ENCODE assay signal across 8 mouse cellular contexts in the genomic region with DNA sequence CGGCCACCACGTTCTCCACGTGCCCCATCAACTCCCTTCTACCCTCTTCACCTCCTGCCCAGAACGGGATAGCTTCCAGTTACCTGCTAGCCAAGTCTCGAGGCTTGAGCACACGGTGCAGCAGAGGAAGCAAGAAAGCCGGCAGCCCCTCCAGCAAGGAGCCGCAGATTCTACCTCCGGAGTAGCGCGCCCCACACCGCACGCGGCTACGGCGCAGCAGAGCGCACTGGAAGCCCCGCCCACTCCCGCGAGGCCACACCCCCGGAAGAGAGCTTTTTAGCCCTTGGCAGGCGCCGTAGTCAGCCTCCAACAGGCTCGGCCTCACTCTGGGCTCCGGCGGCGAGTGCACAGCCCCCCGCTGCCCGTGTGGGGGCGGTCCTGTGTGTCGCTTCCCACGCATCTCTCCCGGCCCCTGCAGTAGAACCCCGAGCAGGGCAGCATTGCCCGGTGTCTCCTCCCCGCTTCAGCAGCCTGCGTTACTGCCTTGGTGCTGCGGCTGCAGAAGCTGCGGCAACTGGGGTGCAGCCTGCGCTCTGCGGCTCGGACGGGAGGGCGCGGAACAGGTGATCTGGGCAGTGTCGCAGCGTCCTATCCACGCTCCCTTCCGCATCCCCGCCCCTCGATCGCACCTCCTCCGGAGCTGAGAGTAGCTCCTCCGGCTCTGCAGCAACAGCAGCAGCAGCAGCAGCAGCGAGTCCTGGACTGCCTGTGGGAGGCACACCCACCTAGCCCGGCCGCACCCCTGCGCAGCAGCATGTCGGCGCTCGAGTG. TPM values are rescaled to one million over a fixed set of nuclear protein-coding genes. Genes with fewer than 3 reads are reported as not detected.
DNase-seq lines count a peak whose midpoint lies in the region; ATAC-seq and TF ChIP-seq lines count a peak whose summit lies in the region.

A gene (minus strand): TSS at position 239 of the 771 bp plus-strand sequence.
A gene (plus strand): TSS at position 567 of the 771 bp plus-strand sequence.

- in situ Hi-C loops in Patski (cut with MboI; ENCODE audit: low pct_unique_long_range_greater_than_20kb): no loop called here

- CTCF ChIA-PET in Patski (lab: Charles Lee): interaction anchor here (0.7 to 2.7 kb wide), 5 partner anchors 12 to 72 kb away, joined by 3 to 8 read pairs (median 3); a partner anchor contains a TSS

- peaks cover 21% of the 10 kb centered on the region for H3K4me1 ChIP-seq in hindbrain, embryonic 13.5 days (replicated peaks)

- POLR2A ChIA-PET in Patski (lab: Charles Lee): interaction anchor here (0.7 to 1.2 kb wide), 3 partner anchors 13 to 52 kb away, joined by 3 read pairs; no protein-coding TSS in a partner anchor

- no peaks in the 10 kb centered on the region for H3K9me3 ChIP-seq in hindbrain, embryonic 13.5 days

- peak within 1 kb of the TSS; percentile 94 for H3K4me2 ChIP-seq in hindbrain, embryonic 13.5 days

- peak; percentile 96 for ATAC-seq in Patski
- peak; percentile 97 for ATAC-seq in hindbrain, embryonic 13.5 days (ENCODE audit: low FRiP score)

- under 1% methylated on average over 61 of the region's 61 CpGs for WGBS in hindbrain, embryonic 13.5 days

- no peak for TF ChIP-seq CTCF in Patski (IDR thresholded peaks at IDR 0.05)

- H3K36me3 ChIP-seq in hindbrain, embryonic 13.5 days: no peaks in the 10 kb centered on the region

- H3K27me3 ChIP-seq in Patski: no peaks in the 10 kb centered on the region
- no peaks in the 10 kb centered on the region for H3K27me3 ChIP-seq in hindbrain, embryonic 13.5 days

- peak within 1 kb of the TSS; percentile 85 for H3K9ac ChIP-seq in hindbrain, embryonic 13.5 days

- peak within 1 kb of the TSS; percentile 94 for H3K27ac ChIP-seq in hindbrain, embryonic 13.5 days

- peak within 1 kb of the TSS; percentile 85 for H3K4me3 ChIP-seq in hindbrain, embryonic 13.5 days

- peak; percentile 66 for DNase-seq in Patski (ENCODE audit: low read depth, low spot score)
- DNase-seq in cerebellum, postnatal 14 days: peak; percentile 97 to 98
- peak; percentile 90 to 94 for DNase-seq in frontal cortex, postnatal 14 days (ENCODE audit: low spot score in 2 of 2)
- peak; percentile 93 to 95 for DNase-seq in layer of hippocampus, postnatal 25 days (ENCODE audit: extremely low spot score in 1 of 2, low spot score in 1 of 2)
- peak; percentile 95 for DNase-seq in lung, postnatal 25 days (ENCODE audit: low spot score)
- DNase-seq in retina, embryonic 14.5 days (ENCODE audit: low spot score): peak; percentile 98
- DNase-seq in thymus, postnatal 4 days: peak; percentile 100

RNA-seq across cellular contexts. Expression of the first gene that starts in this region (rescaled TPM):
- polyA plus RNA-seq in Patski (2021): 4.0 TPM
- 4.2 and 6.2 TPM in 2 replicates for polyA plus RNA-seq in hindbrain, embryonic 13.5 days (2015; fragmentation: Nextera tagmentation; extraction: Ambion mirVana)
- total RNA-seq in layer of hippocampus, postnatal 25 days (2021): 1 to 10 TPM; 4.2 to 4.6 TPM

RNA-seq across cellular contexts. Expression of the second gene that starts in this region (rescaled TPM):
- polyA plus RNA-seq in Patski (2021): 5.5 TPM
- polyA plus RNA-seq in hindbrain, embryonic 13.5 days (2015; fragmentation: Nextera tagmentation; extraction: Ambion mirVana): 24.0 and 25.6 TPM in 2 replicates
- total RNA-seq in layer of hippocampus, postnatal 25 days (2021): 10 to 100 TPM; 23.0 to 23.5 TPM

Comparison
In these comparisons a context has a peak if more than half of its experiments do, and no peak if none do; other contexts are left out.
1. Peak in every context shown above with its lines: DNase-seq, ATAC-seq, H3K4me3 ChIP-seq and H3K27ac ChIP-seq.